Mouse (Mus musculus) liver, embryonic 14.5 days (tissue): ENCODE data around the gene Grin2b.

Experiments used
- CTCF ChIP-seq: IDR thresholded peaks from 2 replicates; pipeline ENCODE4 v1.5.1; 2016; ENCODE audit warnings: antibody characterized with exemption, low read depth, control low read depth
- EP300 ChIP-seq: IDR thresholded peaks from 2 replicates; pipeline ENCODE4 v1.6.1; 2016; ENCODE audit warnings: antibody characterized with exemption, low read depth

DNA sequence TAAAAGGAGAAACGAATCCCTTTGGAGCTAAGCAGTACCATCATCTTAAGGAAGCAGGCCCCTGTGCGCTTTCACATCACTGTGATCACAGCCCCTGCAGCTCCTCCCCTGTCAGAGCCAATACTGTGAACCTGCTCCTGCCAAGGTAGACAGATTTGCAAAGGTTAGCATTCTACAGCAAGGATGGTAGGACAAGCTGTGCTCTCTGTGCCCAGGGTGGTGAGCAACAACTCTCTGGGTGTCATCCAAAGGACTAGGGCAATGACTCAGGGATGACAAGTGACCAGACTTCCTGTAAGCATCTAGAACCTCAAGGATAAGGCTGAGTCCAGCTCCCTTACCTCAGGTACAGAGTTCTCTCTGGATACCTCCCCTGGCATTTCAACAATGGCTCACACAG is 451.6 kb downstream of the Grin2b start:
- TF ChIP-seq CTCF (no peak), EP300 (no peak)
